Mouse (Mus musculus) stomach, embryonic 16.5 days (tissue): Measurements from ENCODE around the gene Herc6. TPM values are rescaled to one million over a fixed set of nuclear protein-coding genes. Genes with fewer than 3 reads are reported as not detected.

Experiments used
- ATAC-seq: fragments of 200-750 bp; cut with Nextera tagmentation; 2 replicates; pipeline ENCODE4 v1.8.0; 2017; ENCODE audit warnings: moderate number of reproducible peaks, moderate TSS enrichment; ENCODE audit not compliant: insufficient read depth, low FRiP score
- H3K27ac ChIP-seq: fragments of 300-500 bp; sonication (generic); 2 replicates; pipeline ENCODE4 v1.5.1; 2014; ENCODE audit warnings: low read length
- H3K27me3 ChIP-seq: fragments of 300-500 bp; sonication (generic); 2 replicates; pipeline ENCODE4 v1.6.1; 2014; ENCODE audit warnings: low read length, control low read depth, mixed read lengths; ENCODE audit not compliant: control insufficient read depth, insufficient read depth
- H3K36me3 ChIP-seq: fragments of 300-500 bp; sonication (generic); 2 replicates; pipeline ENCODE4 v1.6.1; 2014; ENCODE audit warnings: low read length; ENCODE audit not compliant: control insufficient read depth, insufficient read depth
- H3K4me1 ChIP-seq: fragments of 300-500 bp; sonication (generic); 2 replicates; pipeline ENCODE4 v1.6.1; 2014; ENCODE audit warnings: low read length, control low read depth, mixed read lengths; ENCODE audit not compliant: control insufficient read depth, insufficient read depth
- H3K4me2 ChIP-seq: fragments of 300-500 bp; sonication (generic); 2 replicates; pipeline ENCODE4 v1.6.1; 2014; ENCODE audit warnings: low read depth, low read length, mixed read lengths
- H3K4me3 ChIP-seq: fragments of 300-500 bp; sonication (generic); replicated peaks from 2 replicates; pipeline ENCODE4 v1.5.1; 2014; ENCODE audit warnings: mild to moderate bottlenecking, low read length
- H3K9ac ChIP-seq: fragments of 300-500 bp; sonication (generic); 2 replicates; pipeline ENCODE4 v1.6.1; 2014; ENCODE audit warnings: low read length
- H3K9me3 ChIP-seq: fragments of 300-500 bp; sonication (generic); replicated peaks from 2 replicates; pipeline ENCODE4 v1.6.1; 2016; ENCODE audit warnings: low read length, control low read depth; ENCODE audit not compliant: control insufficient read depth
- WGBS: fragments of 180-500 bp; shearing (Covaris S2); extraction: QIAGEN DNeasy Blood & Tissue Kit; methylation state at CpG from one replicate; pipeline ENCODE4 v1.1.7; 2014; 5-methylcytosine and 5-hydroxymethylcytosine counted together
- polyA plus RNA-seq: library from polyadenylated mRNA; unstranded; fragments of >200 nt; fragmentation: Nextera tagmentation; extraction: Ambion mirVana; gene quantifications from 2 replicates; pipeline ENCODE4 v1.2.1, GENCODE M21; 2015

Herc6 gene
- polyA plus RNA-seq, 1 experiment from 2014 or later, result 3.0 TPM

DNA sequence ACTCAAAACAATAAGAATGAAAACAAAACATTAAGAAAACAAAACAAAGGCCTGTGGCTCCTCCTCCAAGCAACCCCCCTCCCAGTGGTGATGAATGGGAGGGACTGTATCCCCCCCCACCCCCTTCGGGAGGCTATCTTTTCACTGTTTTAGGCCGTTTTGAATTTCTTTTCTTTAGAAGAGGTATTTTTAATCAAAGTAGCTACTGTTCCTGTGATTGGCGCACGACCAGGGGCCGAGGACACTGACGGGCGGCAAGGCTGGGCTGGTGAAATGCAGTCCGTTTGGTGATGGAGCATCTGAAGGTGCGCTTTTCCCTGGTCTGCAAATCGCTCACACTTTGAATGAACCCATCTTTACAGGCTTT lies 121.6 kb downstream of the Herc6 start, which contains the start of gene Lancl2:
Gene Lancl2 (plus strand): TSS at position 165 of the 367 bp plus-strand sequence.
- Histone ChIP-seq H3K4me2 (peak within 1 kb of the TSS; percentile 66), H3K9ac (peak within 1 kb of the TSS; percentile 89), H3K4me3 (peak within 1 kb of the TSS; percentile 95), H3K27ac (peak within 1 kb of the TSS; percentile 98), H3K4me1 (peaks cover 7% of the 10 kb centered on the region), H3K36me3 (no peaks in the 10 kb centered on the region), H3K27me3 (no peaks in the 10 kb centered on the region), H3K9me3 (no peaks in the 10 kb centered on the region)
- under 1% methylated on average over 10 of the region's 10 CpGs for WGBS
- ATAC-seq, result peak; percentile 2; the same call in 1 of the 2 replicates

DNA sequence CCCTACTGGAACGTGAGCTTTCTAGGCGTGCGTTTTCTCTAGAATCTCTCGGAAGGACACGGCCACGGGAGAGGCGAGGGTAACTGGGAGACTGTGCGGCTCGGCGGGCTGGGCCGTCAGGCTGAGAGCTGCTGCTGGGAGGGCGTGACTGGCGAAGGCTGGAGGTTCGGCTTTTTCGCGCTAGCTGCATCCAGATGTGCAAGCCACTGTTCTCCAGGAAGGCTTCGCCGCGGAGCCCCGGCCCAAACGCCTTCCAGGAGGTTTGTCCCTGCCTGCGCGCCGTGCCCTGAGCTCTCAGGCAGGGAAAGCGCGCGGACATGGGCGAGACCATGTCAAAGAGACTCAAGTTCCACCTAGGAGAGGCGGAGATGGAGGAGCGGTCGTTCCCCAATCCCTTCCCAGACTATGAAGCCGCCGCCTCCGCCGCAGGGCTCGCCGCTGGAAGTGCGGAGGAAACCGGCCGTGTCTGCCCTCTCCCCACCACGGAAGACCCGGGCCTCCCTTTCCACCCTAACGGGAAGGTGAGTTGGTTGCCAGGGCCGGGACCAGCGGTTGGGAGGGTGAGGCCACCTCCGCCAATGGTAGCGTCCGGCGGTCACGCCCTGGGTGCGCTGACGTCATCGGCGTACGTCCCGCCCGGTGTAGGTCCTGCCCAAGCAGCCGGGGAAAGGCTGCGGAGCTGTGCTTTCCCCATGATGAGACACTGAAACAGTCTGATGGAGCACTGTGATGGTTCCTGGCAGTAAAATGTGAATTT lies 122.1 kb downstream of the Herc6 start:
- no peaks in the 10 kb centered on the region for H3K27me3 ChIP-seq
- under 1% methylated on average over 59 of the region's 59 CpGs for WGBS
- H3K4me2 ChIP-seq, result peak overlapping the region; percentile 66
- peak overlapping the region; percentile 89 for H3K9ac ChIP-seq
- peaks cover 7% of the 10 kb centered on the region for H3K4me1 ChIP-seq
- peak overlapping the region; percentile 98 for H3K27ac ChIP-seq
- H3K9me3 ChIP-seq, result no peaks in the 10 kb centered on the region
- ATAC-seq, result peak; percentile 99
- H3K36me3 ChIP-seq, result no peaks in the 10 kb centered on the region
- H3K4me3 ChIP-seq, result peak overlapping the region; percentile 95

DNA sequence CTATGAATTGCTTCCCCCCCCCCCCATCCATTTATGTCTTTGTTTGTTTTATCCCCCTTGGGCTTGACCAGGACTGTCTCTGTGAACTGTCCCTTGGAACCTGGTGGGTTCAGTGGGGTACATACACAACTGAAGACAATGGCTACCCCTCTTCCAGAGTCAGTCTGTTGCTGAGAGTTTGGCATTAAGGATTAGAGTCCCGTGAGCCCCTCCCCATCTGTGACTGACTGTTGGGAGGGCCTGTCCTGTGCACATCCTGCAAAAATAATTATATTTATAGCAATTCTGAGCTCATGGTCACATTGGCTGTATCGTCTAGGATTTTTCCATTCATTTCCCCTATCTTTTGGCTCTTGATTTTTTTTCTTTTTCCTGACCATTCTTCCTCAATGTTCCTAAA lies 122.9 kb downstream of the Herc6 start:
- Histone ChIP-seq H3K27ac (peak overlapping the region; percentile 98; the same call in 1 of the 2 replicates), H3K4me3 (peak overlapping the region; percentile 95), H3K9me3 (no peaks in the 10 kb centered on the region), H3K4me1 (peaks cover 7% of the 10 kb centered on the region), H3K9ac (peak overlapping the region; percentile 89), H3K27me3 (no peaks in the 10 kb centered on the region), H3K4me2 (peak overlapping the region; percentile 66), H3K36me3 (no peaks in the 10 kb centered on the region)
- 11% methylated on average over 2 of the region's 2 CpGs for WGBS
- no peak for ATAC-seq

DNA sequence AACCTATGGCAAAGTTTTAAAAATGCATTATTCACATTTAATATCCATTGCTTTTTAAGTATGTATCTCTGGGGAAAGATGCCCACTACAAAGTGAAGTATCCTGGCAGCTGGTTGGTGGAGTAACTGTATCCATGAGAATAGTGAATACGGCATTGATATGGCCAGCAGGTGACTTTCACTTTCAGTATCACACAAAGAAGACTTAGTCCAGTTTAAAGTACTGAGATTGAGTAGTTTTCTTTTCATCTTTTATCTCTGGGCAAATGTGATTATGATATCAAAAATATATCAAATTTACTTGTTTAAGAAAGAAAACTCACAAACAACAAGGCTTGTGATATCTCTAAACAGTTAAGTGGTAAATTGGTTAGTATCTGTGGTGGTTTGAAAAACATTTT lies 125.9 kb downstream of the Herc6 start:
- H3K9ac ChIP-seq, result no peak overlapping the region
- no peak overlapping the region for H3K4me2 ChIP-seq
- no peak overlapping the region for H3K4me3 ChIP-seq
- H3K27ac ChIP-seq, result no peak overlapping the region
- H3K36me3 ChIP-seq, result no peaks in the 10 kb centered on the region
- WGBS, result 90% methylated on average over 1 of the region's 1 CpGs
- ATAC-seq, result no peak
- H3K27me3 ChIP-seq, result no peaks in the 10 kb centered on the region
- H3K4me1 ChIP-seq, result peaks cover 10% of the 10 kb centered on the region
- no peaks in the 10 kb centered on the region for H3K9me3 ChIP-seq

DNA sequence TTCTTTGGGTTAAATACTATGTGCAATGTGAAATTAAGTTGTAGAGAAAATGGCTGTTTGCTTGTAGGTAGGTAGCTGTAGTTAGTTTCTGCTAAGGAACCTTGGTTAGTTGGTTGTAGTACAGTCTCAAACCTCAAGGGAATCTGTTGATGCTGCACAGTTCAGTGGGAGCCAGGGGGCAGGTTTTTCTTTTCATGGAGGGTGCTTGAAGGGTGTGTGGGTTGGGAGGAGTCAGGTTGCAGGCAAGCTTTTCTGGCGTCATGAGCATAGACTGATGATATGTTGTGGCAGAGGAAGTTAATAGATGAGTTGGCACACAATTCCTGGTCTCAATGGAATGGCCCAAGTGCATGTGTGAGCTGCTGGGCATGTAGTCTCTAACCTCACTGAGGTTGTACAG lies 130.9 kb downstream of the Herc6 start:
- ATAC-seq, result no peak
- no peak overlapping the region for H3K4me2 ChIP-seq
- no peak overlapping the region for H3K4me3 ChIP-seq
- H3K9ac ChIP-seq, result no peak overlapping the region
- 0 out of 2 replicates have a peak, but pooled peaks cover 3% of the 10 kb centered on the region for H3K4me1 ChIP-seq
- H3K27me3 ChIP-seq, result no peaks in the 10 kb centered on the region
- WGBS, result 7% methylated on average over 1 of the region's 1 CpGs
- H3K27ac ChIP-seq, result no peak overlapping the region
- H3K36me3 ChIP-seq, result no peaks in the 10 kb centered on the region
- no peaks in the 10 kb centered on the region for H3K9me3 ChIP-seq

Other genes starting within 250 kb of the Herc6 start
- not detected in 2 replicates for gene Vmn1r17, start 217.3 kb upstream of the Herc6 start, polyA plus RNA-seq
- not detected in 2 replicates for gene Vmn1r18, start 185.2 kb upstream of the Herc6 start, polyA plus RNA-seq
- gene Vmn1r19, start 177.2 kb upstream of the Herc6 start, polyA plus RNA-seq, result not detected in 2 replicates
- 0.04 TPM in 1 of 2 replicates, not detected in the other for gene Vmn1r20, start 152.1 kb upstream of the Herc6 start, polyA plus RNA-seq
- 5.3 and 5.4 TPM in 2 replicates for gene Ppm1k, start 45.5 kb upstream of the Herc6 start, polyA plus RNA-seq
- 17.3 and 18.4 TPM in 2 replicates for gene Pyurf, start 111.1 kb downstream of the Herc6 start, polyA plus RNA-seq
- 20.4 and 21.8 TPM in 2 replicates for gene Lancl2, start 121.5 kb downstream of the Herc6 start, polyA plus RNA-seq
- gene Vopp1, start 244.2 kb downstream of the Herc6 start, polyA plus RNA-seq, result 48.6 and 55.1 TPM in 2 replicates